Comparison of ENCODE assay signal across 10 mouse cellular contexts in genomic region chr6:49247246-49247645, GRCm38 (mm10). TPM values are rescaled to one million over a fixed set of nuclear protein-coding genes. Genes with fewer than 3 reads are reported as not detected.
DNase-seq lines count a peak whose midpoint lies in the region; ATAC-seq and TF ChIP-seq lines count a peak whose summit lies in the region.
"Had no signal": no experiment of that assay in that cellular context is flagged by ENCODE, and none has a peak within 500 bp of the region (broad histone marks: within the 10 kb centered on the region; RNA-seq: fewer than 3 reads in every experiment).

No protein-coding gene starts in this region.

- H3K4me1 ChIP-seq in thymus, adult 2 months (replicated peaks; ENCODE audit: control insufficient read depth, insufficient read depth, low read length), result no peaks in the 10 kb centered on the region
- H3K4me1 ChIP-seq in hindbrain, embryonic 13.5 days (replicated peaks), result no peaks in the 10 kb centered on the region
- H3K4me1 ChIP-seq: embryonic facial prominence, embryonic 15.5 days had no signal

- WGBS in thymus, adult 2 months, result 54% methylated on average over 2 of the region's 2 CpGs
- 60% methylated on average over 2 of the region's 2 CpGs for WGBS in hindbrain, embryonic 13.5 days

- H3K27ac ChIP-seq in thymus, adult 2 months (ENCODE audit: control insufficient read depth, insufficient read depth, low read length), result no peak overlapping the region
- no peak overlapping the region for H3K27ac ChIP-seq in hindbrain, embryonic 13.5 days
- H3K27ac ChIP-seq: embryonic facial prominence, embryonic 15.5 days had no signal

- no peak overlapping the region for H3K4me2 ChIP-seq in hindbrain, embryonic 13.5 days
- H3K4me2 ChIP-seq: embryonic facial prominence, embryonic 15.5 days had no signal

- H3K4me3 ChIP-seq in thymus, adult 2 months (ENCODE audit: control insufficient read depth, insufficient read depth, low read length), result no peak overlapping the region
- no peak overlapping the region for H3K4me3 ChIP-seq in hindbrain, embryonic 13.5 days
- H3K4me3 ChIP-seq: embryonic facial prominence, embryonic 15.5 days had no signal

- no peaks in the 10 kb centered on the region for H3K27me3 ChIP-seq in thymus, adult 2 months (ENCODE audit: control insufficient read depth, insufficient read depth, low read length)
- no peaks in the 10 kb centered on the region for H3K27me3 ChIP-seq in hindbrain, embryonic 13.5 days
- H3K27me3 ChIP-seq: embryonic facial prominence, embryonic 15.5 days had no signal

- H3K9me3 ChIP-seq in hindbrain, embryonic 13.5 days, result no peaks in the 10 kb centered on the region
- H3K9me3 ChIP-seq: embryonic facial prominence, embryonic 15.5 days had no signal

- ATAC-seq in hindbrain, embryonic 13.5 days (ENCODE audit: low FRiP score), result 0 out of 2 replicates have a peak, but pooled peaks have one; percentile 57

- TF ChIP-seq POLR2A in thymus, adult 2 months (IDR thresholded peaks at IDR 0.05; ENCODE audit: control insufficient read depth, extremely low read depth, insufficient read depth, low read length, poor library complexity), result no peak

- peaks cover 78% of the 10 kb centered on the region for H3K36me3 ChIP-seq in thymus, adult 2 months (ENCODE audit: control insufficient read depth, insufficient read depth, low read length)
- H3K36me3 ChIP-seq in hindbrain, embryonic 13.5 days, result peaks cover 78% of the 10 kb centered on the region

- peak; percentile 62 for DNase-seq in heart, adult 11 months
- no peak for DNase-seq in heart, postnatal 4 days
- DNase-seq in thymus, postnatal 0 days (ENCODE audit: low spot score), result peak; percentile 61
- no peak for DNase-seq in thymus, adult 2 months
- DNase-seq in adrenal gland, postnatal 4 days (ENCODE audit: low spot score in 2 of 2), result no peak
- DNase-seq in spleen, postnatal 10 days (ENCODE audit: low spot score in 2 of 2), result no peak
- no peak for DNase-seq in layer of hippocampus, postnatal 36 days
- DNase-seq: kidney, adult 18-20 months had no signal

- TF ChIP-seq CTCF in thymus, adult 2 months (IDR thresholded peaks at IDR 0.05; ENCODE audit: borderline replicate concordance, control insufficient read depth, extremely low read depth, insufficient read depth, low read length, poor library complexity), result no peak

- no peak overlapping the region for H3K9ac ChIP-seq in hindbrain, embryonic 13.5 days
- H3K9ac ChIP-seq: embryonic facial prominence, embryonic 15.5 days had no signal

RNA-seq across cellular contexts. Expression of gene Tra2a, which starts 16.6 kb away (rescaled TPM):
- 10 to 100 TPM; 41.3 to 49.4 TPM for total RNA-seq in heart, postnatal 4 days (2021)
- polyA plus RNA-seq in thymus, postnatal 0 days (2015; fragmentation: Nextera tagmentation; extraction: Ambion mirVana), result 90.5 and 99.0 TPM in 2 replicates
- 60.9 and 69.0 TPM in 2 replicates for polyA plus RNA-seq in thymus, adult 2 months (2012; rRNA removed)
- polyA plus RNA-seq in hindbrain, embryonic 13.5 days (2015; fragmentation: Nextera tagmentation; extraction: Ambion mirVana), result 133 and 143 TPM in 2 replicates
- 10 to 100 TPM; 58.7 to 63.1 TPM for total RNA-seq in adrenal gland, postnatal 4 days (2021)
- total RNA-seq in layer of hippocampus, postnatal 36 days (2021), result 100 to 1,000 TPM in 1 of 2 experiments, 10 to 100 TPM in 1; 92.3 to 105 TPM

RNA-seq across cellular contexts. Expression of gene Igf2bp3, which starts 32.5 kb away (rescaled TPM):
- total RNA-seq in heart, postnatal 4 days (2021), result 10 to 100 TPM; 17.2 to 18.5 TPM
- 59.2 and 71.3 TPM in 2 replicates for polyA plus RNA-seq in thymus, postnatal 0 days (2015; fragmentation: Nextera tagmentation; extraction: Ambion mirVana)
- 1.3 and 1.9 TPM in 2 replicates for polyA plus RNA-seq in thymus, adult 2 months (2012; rRNA removed)
- 43.7 and 45.0 TPM in 2 replicates for polyA plus RNA-seq in hindbrain, embryonic 13.5 days (2015; fragmentation: Nextera tagmentation; extraction: Ambion mirVana)
- 10 to 100 TPM; 16.9 to 17.5 TPM for total RNA-seq in adrenal gland, postnatal 4 days (2021)
- not detected for total RNA-seq in layer of hippocampus, postnatal 36 days (2021)

Comparison
In these comparisons a context has a peak if more than half of its experiments do, and no peak if none do; other contexts are left out.
1. DNase-seq: peak in heart, adult 11 months (single experiment) and thymus, postnatal 0 days (single experiment); none in heart, postnatal 4 days (single experiment), thymus, adult 2 months (single experiment), adrenal gland, postnatal 4 days (0 of 2), spleen, postnatal 10 days (0 of 2) and layer of hippocampus, postnatal 36 days (0 of 2).
2. RNA of gene Igf2bp3, which starts 32.5 kb away (total RNA-seq): 17.2 to 18.5 TPM in heart, postnatal 4 days and 16.9 to 17.5 TPM in adrenal gland, postnatal 4 days; not detected in layer of hippocampus, postnatal 36 days; every median in the first group is over 10 times any median in the second.